Mouse (Mus musculus): ENCODE measurements around the gene Fbn1. TPM values are rescaled to one million over a fixed set of nuclear protein-coding genes. Genes with fewer than 3 reads are reported as not detected.

Gene Fbn1
- total and polyA plus RNA-seq, 3 experiments, result 0.04 to 0.17 (median 0.09) TPM

DNA sequence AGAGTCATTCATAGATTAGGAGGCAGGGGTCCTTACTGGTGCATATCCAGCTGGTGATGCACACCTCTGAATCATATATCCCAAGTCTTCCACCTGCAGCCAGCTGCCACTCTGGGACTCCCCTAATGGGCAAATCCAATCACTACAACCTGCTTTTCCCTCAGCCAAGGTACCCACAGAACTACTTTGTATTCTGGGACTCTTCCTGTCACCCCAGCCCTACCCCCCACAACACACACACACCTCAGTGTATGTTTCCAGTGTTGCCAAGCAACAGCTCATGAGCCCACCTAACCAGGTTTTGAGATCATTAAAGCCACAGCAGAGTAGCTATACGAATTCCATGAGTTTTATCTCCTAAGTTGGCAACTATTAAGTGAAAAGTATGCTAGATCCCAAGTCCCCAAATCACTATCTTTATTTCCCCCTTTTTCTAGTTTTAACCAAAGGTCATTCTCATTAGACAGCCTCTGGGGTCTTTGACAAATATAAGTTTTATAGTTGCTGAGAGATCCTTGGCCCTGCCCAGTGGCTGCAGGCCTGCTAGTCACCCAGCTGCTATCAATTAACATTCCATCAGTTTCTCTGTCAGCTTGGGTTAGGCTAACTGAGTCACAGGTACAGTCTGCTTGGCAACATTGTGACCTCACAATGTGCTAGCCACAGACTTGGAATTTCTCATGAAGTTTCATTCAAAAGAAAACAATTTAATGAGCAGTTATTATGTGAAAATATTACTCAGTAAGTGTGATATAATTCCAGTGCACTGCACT lies 41.2 kb upstream of the Fbn1 start:
- no peaks in the 10 kb centered on the region for H3K79me2 ChIP-seq (replicated peaks; ENCODE audit: control insufficient read depth, extremely low read depth, insufficient read depth, poor library complexity, severe bottlenecking)
- H3K36me3 ChIP-seq (replicated peaks in 1 of 2; ENCODE audit: control insufficient read depth in 1 of 2, insufficient read depth in 1 of 2, low read length in 1 of 2), result no peaks in the 10 kb centered on the region
- no peaks in the 10 kb centered on the region for H3K4me1 ChIP-seq (ENCODE audit: control insufficient read depth in 1 of 2, insufficient read depth in 2 of 2)
- no peaks in the 10 kb centered on the region for H3K27me3 ChIP-seq (replicated peaks)
- TF ChIP-seq UBTF (IDR thresholded peaks at IDR 0.05; ENCODE audit: low read depth, low read length) (no peak), BHLHE40 (IDR thresholded peaks at IDR 0.05; ENCODE audit: low read depth, low read length) (no peak), MAZ (IDR thresholded peaks at IDR 0.05; ENCODE audit: low read depth, low read length) (no peak), ZKSCAN1 (IDR thresholded peaks at IDR 0.05; ENCODE audit: borderline replicate concordance, low read depth, low read length) (no peak), SIN3A (IDR thresholded peaks at IDR 0.05; ENCODE audit: low read length) (no peak), ETS1 (conservative IDR thresholded peaks at IDR 0.05; ENCODE audit: low read depth, low read length) (no peak)
- no peak for DNase-seq (ENCODE audit: extremely low read depth)
- H3K27ac ChIP-seq (ENCODE audit: insufficient read depth, low read depth), result no peak overlapping the region
- in situ Hi-C loops (cut with MboI; ENCODE audit: low pct_ligation_motif_present, low pct_unique_long_range_greater_than_20kb, low sequenced_read_pairs), result no loop called here
- no peak overlapping the region for H3K4me3 ChIP-seq (replicated peaks in 1 of 3; ENCODE audit: low read depth in 2 of 3, low read length in 2 of 3, poor library complexity in 1 of 3)
- H3K9me3 ChIP-seq (replicated peaks; ENCODE audit: low read length), result no peaks in the 10 kb centered on the region
- dilution Hi-C loops (cut with MboI; ENCODE audit: extremely low pct_ligation_motif_present, extremely low pct_unique_long_range_greater_than_20kb, low sequenced_read_pairs), result no loop called here
- H3K4me2 ChIP-seq (ENCODE audit: insufficient read depth, low read depth, poor library complexity, severe bottlenecking), result no peak overlapping the region
- H3K9ac ChIP-seq (ENCODE audit: insufficient read depth, low read depth), result no peak overlapping the region

DNA sequence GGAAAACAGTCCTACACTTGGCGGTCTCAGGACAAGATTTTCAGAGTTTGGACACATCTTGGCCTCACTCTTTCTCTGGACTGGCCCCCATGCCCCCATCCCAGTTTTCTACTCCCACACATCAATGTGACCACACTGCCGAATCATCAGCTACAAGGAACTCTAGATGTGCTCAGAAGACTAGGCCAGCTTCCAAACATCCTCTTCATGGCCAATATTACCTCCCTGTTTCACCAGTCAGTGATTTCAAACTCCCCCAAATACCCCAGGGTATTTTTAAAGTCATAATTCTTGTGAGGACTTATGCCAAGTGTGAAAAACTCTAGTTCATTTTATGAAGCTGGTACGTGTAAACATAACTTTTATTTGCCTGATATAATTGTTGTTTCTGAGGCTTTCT lies 37.2 kb upstream of the Fbn1 start:
- Histone ChIP-seq H3K4me2 (ENCODE audit: insufficient read depth, low read depth, poor library complexity, severe bottlenecking) (no peak overlapping the region), H3K27me3 (replicated peaks) (no peaks in the 10 kb centered on the region), H3K4me1 (ENCODE audit: control insufficient read depth in 1 of 2, insufficient read depth in 2 of 2) (no peaks in the 10 kb centered on the region), H3K79me2 (replicated peaks; ENCODE audit: control insufficient read depth, extremely low read depth, insufficient read depth, poor library complexity, severe bottlenecking) (no peaks in the 10 kb centered on the region), H3K9ac (ENCODE audit: insufficient read depth, low read depth) (no peak overlapping the region), H3K36me3 (replicated peaks in 1 of 2; ENCODE audit: control insufficient read depth in 1 of 2, insufficient read depth in 1 of 2, low read length in 1 of 2) (no peaks in the 10 kb centered on the region), H3K9me3 (replicated peaks; ENCODE audit: low read length) (no peaks in the 10 kb centered on the region), H3K4me3 (replicated peaks in 1 of 3; ENCODE audit: low read depth in 2 of 3, low read length in 2 of 3, poor library complexity in 1 of 3) (no peak overlapping the region), H3K27ac (ENCODE audit: insufficient read depth, low read depth) (no peak overlapping the region)
- DNase-seq (ENCODE audit: extremely low read depth), result no peak
- in situ Hi-C loops (cut with MboI; ENCODE audit: low pct_ligation_motif_present, low pct_unique_long_range_greater_than_20kb, low sequenced_read_pairs), result no loop called here
- no peak for TF ChIP-seq POLR2AphosphoS2 (IDR thresholded peaks at IDR 0.05; ENCODE audit: low read depth, low read length)
- no peak for TF ChIP-seq CHD2 (IDR thresholded peaks at IDR 0.05; ENCODE audit: low read length)
- no peak for TF ChIP-seq E2F4 (IDR thresholded peaks at IDR 0.05; ENCODE audit: insufficient replicate concordance, low read depth, low read length)
- TF ChIP-seq PAX5 (IDR thresholded peaks at IDR 0.05; ENCODE audit: low read length), result no peak
- TF ChIP-seq MAX (IDR thresholded peaks at IDR 0.05; ENCODE audit: low read length), result no peak
- TF ChIP-seq MXI1 (IDR thresholded peaks at IDR 0.05; ENCODE audit: low read depth, low read length), result no peak
- TF ChIP-seq KAT2A (IDR thresholded peaks at IDR 0.05; ENCODE audit: insufficient replicate concordance, low read length), result no peak
- no peak for TF ChIP-seq USF1 (IDR thresholded peaks at IDR 0.05; ENCODE audit: low read depth, low read length)
- dilution Hi-C loops (cut with MboI; ENCODE audit: extremely low pct_ligation_motif_present, extremely low pct_unique_long_range_greater_than_20kb, low sequenced_read_pairs), result no loop called here
